Mouse (Mus musculus): Measurements from ENCODE around the gene Apol9a.
"Not testable (repeated sequence)": the region's sequence is repeated elsewhere in the genome, so short reads cannot be mapped to it uniquely, and the experiment has no call there.

The Apol9a gene

DNA sequence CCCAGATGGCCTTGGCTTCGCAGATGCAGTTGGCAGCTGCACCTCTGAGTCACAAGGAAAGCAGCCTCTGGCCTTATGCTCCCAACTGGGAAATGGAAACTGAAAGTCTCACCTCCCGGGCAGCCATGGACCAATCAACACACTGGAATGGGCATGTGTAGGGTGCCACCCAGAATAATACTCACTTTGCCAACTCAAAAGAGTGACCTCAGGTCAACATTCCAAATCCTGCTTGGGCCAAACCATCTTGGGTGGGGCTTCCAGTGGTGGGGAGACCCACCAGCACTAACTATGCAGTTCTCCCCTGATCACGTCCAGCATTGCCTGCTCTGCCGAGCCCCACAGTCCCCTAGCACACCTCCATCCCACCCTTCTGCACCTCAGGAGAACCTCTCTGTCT is at the start of gene Apol9a:
Gene Apol9a (minus strand): TSS at position 101 of the 400 bp plus-strand sequence.
- not testable (repeated sequence) for DNase-seq

DNA sequence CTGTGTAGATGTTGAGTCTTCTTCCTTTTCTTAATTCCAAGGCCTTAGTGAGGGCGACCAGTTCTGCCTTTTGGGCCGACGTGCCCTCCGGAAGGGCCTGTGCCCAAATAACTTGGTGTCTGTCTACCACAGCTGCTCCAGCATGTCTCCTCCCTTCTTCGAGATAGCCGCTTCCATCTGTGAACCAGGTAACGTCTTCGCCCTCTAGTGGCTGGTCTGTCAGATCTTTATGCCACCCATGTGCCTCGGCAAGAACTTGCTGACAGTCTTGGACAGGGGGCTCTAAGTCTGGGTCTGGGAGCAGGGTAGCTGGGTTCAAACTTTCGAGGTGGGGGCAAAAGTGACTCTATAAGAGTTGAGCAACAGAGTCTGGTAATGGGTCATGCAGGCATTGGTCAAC is 39.0 kb upstream of the Apol9a start:
- peak; percentile 10 for DNase-seq

DNA sequence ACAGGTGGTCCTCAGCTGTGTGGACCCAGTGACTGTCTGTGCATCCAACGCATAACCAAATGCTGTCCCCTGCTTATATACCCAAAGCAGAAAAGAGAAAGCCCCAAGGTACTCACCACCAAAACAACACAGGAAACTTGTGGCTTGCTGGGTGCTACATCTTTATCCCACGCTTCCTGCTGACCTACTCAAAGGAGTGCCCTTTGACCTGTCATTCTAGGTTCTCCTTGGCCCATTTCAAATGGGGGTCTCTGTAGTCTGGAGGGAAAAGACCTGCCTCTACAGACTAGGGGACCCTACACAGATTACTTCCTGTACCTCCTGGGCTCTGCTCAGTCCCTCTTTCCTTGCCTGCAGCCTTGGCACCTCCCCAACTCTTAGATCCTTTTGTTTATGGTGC is 36.5 kb upstream of the Apol9a start, which contains the start of gene Apol7b:
Gene Apol7b (minus strand): TSS at position 101 of the 400 bp plus-strand sequence.
- not testable (repeated sequence) for DNase-seq

DNA sequence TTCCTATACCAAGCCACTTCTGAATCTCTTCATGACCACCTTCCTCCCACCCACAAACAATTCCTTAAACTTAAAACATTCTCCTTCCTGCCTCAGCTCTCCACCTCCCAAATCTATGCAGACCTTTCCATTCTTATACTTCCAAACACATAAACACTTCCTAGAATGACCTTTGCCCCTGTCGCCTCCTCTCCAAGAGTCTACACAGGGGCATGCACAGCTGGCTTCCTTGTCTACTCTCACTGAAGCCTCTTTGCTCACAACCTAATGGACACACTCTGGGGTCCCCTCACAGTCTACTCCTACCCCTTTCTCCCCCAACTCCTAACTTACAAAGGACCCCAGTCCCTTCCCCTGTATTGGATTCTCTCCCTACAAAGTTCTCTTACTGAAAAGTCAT is 34.7 kb upstream of the Apol9a start:
- not testable (repeated sequence) for DNase-seq

DNA sequence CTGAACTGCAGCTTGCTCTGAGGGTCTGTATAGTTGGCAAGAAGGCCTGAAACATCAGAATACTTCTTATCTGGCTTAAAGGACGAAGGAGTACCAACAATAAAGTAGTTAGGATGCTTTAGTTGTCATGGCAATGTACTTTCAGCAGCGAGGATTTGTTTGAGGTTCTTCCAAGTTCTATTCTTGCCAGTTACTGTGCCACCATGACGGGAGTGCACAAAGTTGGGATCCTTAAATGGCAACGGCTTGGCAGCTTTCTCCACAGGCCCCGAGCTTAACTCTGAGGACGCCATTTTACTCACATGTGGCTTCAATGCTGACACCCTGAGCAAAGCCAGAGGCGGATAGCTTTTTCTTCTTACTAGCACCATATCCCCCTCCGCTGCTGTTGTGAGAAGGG is 33.8 kb upstream of the Apol9a start:
- DNase-seq = not testable (repeated sequence)

DNA sequence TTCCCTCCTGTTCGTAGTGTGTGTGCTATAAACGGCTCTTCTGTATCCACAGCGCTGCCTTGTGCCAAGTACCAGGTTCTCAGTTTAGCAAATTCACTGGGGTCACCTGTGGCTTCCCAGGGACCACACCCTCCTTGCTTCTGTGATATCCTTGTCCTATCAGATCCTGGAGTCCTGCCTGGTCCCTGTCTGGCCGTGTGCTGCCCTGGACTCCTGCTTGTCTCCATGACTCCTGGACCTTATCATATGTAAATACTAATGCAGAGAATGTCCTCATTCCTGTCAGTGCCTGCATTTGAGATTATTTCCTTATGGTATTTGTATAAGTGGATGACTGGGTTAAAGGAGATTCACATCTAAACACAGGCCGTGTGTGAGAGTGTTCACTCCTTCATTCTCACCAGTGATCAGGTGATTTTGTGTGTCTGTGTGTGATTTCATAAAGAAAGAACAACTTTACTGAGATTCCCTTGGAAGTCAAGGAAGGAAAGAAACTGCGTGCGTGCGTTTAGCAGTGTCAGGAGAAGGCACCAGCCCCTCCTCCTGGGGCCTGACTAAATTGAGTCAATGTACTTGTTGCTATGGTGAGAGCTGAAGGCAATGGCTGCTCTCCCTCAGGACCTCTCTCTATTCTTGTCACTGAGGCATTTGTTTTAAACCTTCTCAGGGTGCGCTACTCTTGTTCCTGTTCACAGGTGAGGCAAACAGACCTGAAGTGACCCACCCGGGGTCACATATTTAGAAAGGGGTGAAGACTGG is 17.9 kb upstream of the Apol9a start:
- DNase-seq = not testable (repeated sequence)

DNA sequence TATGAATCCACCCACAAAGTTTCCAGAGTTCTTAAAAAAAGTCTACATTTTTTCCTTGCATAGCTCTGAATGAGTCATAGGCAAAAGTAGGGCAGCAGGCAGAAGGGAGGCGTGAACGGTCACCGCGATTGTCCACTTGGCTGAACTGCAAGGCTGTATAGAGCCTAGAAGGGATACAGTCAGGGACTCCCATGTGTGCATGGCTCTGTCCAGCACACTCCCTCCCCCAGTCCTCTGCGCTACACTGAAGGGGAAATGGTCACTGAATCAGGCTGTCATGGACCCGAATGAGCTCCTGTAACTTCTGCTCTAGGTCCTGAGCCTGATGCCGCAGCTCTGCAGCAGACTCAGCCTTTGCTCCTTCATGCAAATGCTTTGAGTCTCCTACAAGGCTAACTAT is 12.0 kb upstream of the Apol9a start:
- DNase-seq = not testable (repeated sequence)

DNA sequence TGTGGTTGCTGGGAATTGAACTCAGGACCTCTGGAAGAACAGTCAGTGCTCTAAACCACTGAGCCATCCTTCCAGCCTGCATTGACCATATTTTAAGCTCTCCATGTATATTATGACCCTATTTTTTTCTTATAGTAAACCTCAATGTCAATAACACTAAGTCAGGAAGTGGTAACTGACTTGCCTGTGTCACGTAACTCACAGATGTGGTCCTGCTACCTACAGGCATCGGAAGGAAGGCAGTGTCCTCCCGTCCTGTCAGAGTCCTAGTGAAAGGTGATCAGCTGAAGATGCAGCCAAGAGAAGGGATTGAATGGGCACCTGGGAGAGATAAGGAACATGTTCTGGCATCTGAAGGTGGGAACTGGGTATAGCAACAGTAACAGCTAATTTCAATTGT is 8.7 kb upstream of the Apol9a start:
- DNase-seq = not testable (repeated sequence)

DNA sequence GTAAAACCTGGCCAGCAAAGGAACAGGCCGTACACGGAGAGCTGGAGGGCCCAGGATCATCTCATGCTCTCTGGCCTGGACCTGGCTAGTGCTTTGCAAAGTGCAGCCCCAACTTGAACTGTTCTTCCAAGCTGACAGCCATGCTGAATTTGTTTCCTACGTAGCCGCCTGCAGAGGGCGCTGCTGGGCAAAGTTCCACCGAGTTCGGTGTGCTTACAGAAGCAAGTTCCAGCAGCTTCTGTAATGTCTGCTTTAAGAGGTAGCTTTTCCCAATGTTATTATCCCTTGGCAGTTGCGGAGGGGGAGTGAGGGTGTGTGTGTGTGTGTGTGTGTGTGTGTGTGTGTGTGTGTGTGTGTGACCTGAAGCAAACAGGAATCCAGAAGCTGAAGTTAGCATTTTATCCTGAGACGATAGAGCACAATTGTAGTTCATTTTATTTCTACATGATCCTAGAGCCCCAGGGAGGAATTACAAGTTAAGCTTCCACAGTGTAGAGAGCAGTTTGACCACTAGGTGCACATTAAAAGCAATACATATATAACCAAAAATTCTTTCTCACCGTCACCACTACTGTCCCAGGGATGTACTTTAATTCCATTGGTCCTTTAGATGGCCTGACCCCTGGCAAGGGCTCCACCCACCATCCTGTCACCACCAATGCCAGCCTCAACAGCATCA is 5.9 kb upstream of the Apol9a start:
- not testable (repeated sequence) for DNase-seq

DNA sequence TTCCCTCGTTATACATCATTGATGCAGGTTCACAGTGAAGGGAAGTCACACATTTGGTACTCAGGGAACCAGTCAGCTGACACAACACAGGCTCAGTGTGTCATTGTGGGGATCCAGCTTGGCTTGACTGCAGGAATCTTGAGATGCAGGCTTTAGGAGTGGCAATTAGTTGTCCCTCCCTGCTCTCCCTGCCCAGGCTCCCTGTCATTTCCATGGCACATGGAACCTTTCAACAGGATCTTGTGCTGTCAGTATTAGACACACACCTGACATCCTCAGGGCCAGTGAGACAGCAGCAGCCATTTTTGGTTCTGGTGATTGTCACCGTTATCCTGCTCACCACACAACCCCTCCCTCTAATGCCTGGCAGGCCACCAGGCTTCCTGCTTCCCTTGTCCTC is 4.7 kb upstream of the Apol9a start:
- DNase-seq = not testable (repeated sequence)

DNA sequence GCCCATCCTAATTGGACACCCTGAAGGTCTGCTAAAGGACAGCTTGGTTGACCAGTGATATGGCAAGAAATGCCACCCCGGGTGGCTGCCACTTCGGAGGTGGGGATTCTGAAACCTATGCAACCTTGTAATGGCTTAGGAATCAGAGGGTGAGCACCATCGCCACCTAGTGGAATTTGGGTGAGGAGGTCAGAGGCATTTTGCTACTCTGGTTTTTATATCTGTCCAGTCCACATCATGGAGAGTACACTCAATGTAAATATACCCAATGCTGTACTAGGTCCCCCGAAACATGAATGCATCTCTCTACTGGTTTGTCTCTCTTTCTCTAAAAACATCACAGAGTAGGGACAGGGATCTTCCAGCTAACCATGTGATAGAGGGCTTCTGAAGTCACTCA is 1.8 kb upstream of the Apol9a start:
- DNase-seq = peak; percentile 5

DNA sequence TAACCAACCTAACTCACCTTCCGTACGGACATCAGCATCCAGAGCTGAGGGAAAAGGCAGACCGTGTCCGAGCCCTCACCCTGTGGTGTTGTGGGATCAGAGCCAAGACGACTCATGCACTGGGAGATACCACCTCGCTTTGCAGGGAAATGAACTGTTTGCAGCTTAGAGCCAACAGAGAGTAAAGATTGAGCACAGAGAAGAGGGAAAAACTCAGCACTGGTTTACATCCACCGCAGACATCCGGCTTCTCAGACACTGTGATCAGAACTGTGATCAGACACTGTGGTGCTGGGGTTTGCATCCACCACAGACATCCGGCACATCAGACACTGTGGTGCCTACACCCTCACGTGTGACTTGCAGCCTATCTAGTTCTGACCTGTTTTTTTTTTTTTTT is 4.6 kb downstream of the Apol9a start:
- peak; percentile 16 for DNase-seq

DNA sequence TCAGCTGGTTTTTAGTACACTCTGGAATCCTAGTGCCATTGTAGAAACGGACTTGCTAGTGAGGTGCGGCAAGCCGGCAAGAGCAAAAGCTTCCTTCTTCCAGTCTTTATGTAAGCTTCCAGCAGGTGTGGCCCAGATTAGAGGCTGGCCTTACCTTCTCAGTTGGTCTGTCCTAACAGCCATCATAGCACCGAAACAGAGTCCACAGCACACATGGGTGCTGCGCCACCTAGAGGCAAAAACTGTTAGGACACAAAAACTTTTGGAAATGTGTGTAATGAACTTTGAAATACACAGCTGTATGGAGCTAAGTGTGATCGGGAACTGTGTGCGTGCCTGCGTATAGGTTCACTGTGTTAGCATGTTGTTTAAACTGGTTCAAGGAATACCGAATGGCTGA is 11.9 kb downstream of the Apol9a start, which contains the start of gene Apol7a:
Gene Apol7a (minus strand): TSS at position 84 of the 400 bp plus-strand sequence.
- DNase-seq = peak; percentile 53

DNA sequence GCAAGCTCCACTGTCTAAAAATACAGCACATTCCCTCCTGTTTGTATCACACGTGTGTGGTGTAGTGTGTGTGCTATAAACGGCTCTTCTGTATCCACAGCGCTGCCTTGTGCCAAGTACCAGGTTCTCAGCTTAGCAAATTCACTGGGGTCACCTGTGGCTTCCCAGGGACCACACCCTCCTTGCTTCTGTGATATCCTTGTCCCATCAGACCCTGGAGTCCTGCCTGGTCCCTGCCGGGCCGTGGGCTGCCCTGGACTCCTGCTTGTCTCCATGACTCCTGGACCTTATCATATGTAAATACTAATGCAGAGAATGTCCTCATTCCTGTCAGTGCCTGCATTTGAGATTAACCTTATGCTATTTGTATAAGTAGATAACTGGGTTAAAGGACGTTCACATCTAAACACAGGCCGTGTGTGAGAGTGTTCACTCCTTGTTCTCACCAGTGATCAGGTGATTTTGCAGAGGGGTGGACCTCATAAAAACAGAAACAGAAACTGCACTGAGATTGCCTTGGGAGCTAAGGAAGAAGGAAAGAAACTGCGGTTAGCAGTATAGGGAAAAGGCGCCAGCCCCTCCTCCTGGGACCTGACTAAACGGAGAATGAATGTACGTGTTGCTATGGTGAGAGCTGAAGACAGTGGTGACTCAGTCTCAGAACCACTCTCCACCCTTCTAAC is 13.3 kb downstream of the Apol9a start:
- DNase-seq = peak; percentile 25

DNA sequence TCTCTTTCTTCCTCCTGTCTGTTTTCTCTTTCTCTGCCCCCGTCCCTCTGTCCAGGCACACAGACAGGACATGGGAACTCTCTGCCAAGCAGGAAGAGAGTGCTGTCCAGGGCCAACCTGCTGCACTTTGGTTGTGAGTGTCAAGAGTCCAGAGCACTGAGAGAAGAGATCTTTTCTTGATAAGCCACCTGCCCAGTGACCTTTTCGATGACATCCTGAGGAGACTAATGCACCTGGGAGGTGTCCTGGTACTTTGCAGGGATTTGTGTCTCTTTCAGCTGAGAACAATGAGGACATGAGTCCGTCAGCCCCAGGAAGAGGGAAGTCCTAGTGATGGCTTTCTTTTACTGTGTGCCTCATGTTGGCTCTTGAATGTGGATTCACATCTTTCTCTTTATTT is 17.1 kb downstream of the Apol9a start:
- not testable (repeated sequence) for DNase-seq

DNA sequence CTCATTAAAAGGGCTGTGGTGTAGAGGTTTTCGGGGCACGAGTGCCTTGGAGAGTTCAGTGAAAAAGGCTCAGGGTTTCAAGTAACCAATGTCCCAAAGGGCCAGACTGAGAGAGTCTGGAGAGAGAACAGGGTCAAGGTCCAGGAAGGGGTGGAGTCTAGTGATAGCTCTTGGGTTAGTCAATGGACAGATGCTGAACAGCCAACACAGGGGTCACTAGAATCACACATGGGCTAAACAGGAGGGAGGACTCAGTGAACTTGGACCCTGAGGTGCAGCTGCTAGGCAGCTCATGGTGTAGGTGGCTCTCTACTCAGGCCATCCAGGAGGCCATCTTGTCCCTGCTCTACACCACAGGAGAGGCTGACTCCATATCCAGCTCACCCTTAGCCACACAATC is 23.5 kb downstream of the Apol9a start:
- DNase-seq = no peak

DNA sequence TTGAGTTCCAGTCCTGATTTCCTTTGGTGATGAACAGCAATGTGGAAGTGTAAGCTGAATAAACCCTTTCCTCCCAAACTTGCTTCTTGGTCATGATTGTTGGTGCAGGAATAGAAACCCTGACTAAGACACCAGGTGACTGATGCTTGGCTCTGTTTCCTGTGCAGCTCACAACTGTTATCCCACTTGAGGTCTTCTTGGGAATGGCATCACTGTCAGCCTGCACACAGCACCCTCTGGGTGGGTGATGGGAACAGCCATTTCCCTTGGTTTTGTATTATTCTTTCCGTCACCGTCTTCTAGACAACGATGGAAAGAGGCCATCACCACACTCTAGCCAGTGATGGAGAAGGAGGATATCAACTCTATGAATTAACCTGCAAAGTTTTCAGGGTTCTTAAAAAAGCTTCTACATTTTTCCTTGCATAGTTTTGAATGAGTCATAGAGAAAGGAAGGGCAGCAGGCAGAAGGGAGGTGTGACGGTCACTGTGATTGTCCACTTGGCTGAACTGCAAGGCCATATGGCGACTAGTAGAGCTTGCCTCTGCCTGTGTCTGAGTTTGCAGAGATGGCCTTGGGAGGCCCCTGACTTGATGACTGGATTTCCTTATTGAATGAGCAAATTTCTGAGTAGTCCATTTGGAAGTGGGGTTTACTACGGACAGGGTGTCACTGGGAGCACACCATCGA is 26.4 kb downstream of the Apol9a start:
- DNase-seq = no peak

DNA sequence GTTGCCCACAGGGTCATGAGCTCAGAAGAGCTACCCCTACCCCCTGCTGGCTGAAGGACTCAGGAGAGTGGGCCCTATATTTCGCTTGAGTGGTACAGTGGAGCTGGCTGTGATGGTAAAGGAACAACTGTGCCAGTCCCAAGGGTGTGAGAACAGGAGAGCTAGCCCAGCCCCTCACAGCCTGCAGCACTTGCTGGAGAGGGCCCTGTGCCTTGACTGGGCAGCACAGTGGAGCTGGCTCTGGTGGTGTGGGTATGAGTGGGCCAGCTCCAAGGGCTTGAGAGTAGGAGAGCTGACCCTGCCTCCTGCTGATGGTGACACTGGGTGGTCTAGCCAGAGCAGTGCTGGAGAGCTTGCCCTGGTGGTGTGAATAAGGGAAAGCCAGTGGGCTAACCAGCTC is 28.1 kb downstream of the Apol9a start:
- DNase-seq = no peak

DNA sequence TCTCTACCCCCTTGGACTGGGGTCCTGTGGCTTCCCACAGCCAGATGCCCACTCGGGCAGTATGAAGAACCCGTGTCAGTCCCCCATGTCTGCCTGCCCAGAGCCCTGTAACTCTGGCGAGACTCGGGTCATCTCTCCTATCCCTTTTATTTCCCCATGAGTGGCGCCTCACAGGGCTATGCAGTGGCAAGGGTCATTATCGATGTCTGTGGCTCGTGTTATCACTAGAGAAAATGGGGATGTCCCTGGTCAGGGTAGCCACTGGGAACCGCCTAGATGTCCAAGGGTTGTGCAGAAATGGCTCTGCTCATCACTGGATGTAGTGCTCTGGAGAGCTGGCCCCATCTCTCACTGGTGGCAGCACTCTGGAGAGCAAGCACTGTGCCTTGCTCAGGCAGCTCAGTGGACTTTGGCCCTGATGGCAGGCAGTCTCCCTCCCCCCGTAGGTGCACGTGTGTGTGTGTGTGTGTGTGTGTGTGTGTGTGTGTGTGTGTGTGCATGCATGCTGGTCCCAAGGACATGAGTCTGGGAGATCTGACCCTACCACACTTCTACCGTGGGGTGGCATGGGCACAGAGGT is 28.6 kb downstream of the Apol9a start:
- DNase-seq = no peak

DNA sequence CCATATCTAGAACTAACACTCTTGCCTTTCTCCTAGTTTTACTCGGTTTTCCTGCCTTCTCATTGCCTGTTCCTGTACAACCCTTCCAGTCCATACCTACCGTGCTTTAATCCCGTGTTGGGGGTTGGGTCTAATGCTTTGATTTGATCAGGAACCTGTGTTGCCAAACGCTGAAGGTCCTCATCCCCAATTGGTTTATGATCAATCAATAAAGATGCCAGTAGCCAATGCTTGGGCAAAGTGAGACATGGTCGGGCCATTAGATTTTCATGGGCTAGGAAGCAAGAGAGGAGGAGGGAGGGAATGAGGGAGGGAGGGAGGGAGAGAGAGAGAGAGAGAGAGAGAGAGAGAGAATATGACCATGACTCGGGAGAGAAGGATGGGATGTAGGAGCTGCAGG is 29.5 kb downstream of the Apol9a start:
- no peak for DNase-seq

DNA sequence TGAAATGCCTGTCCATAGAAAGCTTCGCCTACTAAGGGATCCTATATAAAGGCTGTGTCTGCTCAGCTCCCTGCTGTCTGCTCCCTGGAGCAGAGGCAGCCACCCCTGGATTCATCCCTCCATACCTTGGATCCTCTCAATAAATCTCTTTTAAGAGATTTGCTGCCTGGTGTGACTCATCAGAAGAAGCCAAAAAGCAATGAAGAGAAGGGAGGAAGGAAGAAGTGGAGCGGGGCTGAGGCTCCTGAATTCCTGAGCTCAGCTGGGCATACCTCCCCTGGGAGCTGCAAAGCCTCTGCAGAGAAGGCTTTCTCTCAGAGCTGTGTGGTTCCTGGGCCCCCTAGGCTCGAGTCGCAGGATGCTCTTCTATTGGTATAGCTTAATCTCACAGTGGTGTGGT is 31.0 kb downstream of the Apol9a start:
- no peak for DNase-seq

DNA sequence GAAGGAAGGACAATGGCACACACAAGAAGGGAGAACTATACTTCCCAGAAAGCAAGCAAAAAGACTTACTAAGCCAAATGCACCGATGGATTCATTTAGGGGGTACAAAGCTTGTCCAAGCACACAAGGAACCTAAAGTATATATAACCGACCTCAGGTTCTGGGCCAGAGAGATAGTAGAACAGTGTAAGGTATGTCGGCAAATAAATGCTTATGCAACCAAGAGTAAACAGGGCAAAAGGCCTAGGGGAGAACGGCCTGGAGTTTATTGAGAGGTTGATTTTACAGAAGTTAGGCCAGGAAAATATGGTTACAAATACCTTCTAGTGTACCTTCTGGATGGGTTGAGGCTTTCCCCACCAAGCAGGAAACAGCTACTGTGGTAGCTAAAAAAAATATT is 33.5 kb downstream of the Apol9a start:
- no peak for DNase-seq

DNA sequence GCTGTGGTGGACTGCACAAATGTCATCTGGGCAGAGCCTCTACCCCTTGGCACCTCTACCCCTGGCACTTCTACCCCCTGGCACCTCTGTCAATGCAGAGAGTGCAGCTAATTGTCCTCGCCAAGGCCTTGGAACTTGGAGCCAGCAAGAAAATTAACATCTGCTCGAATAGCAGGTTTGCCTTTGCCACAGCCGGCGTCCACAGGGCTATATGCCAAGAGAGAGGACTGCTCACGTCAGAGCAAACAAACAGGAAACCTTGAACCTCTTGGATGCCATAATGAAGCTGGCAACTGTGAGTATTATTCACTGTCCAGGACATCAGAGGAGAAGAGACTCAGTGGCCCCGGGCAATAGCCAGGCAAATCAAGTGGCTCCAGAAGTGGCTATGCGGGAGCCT is 34.0 kb downstream of the Apol9a start:
- no peak for DNase-seq

Data from lung, postnatal 36 days (tissue).